Mouse (Mus musculus): ENCODE measurements at regions not wholly inside any gene's neighbourhood (a gene's known extent, or its start where the extent isn't known, plus 50 kb on each side); places are given as distances from the start of the nearest gene placed in this dataset.

GRCm38 (mm10) chr17:45819143-45819542 lies 85.5 kb upstream of the 1600014C23Rik start:
- peaks cover 66% of the 10 kb centered on the region for H3K4me1 ChIP-seq (replicated peaks; ENCODE audit: low read depth, low read length)
- no peak overlapping the region for H3K4me3 ChIP-seq (replicated peaks; ENCODE audit: low read length)
- H3K9me3 ChIP-seq (ENCODE audit: low read length): 0 out of 2 replicates have a peak, but pooled peaks cover 2% of the 10 kb centered on the region
- TF ChIP-seq POU5F1 (IDR thresholded peaks at IDR 0.05; ENCODE audit: borderline replicate concordance, low read length) (no peak), CTCF (conservative IDR thresholded peaks at IDR 0.05; ENCODE audit: low read length) (no peak), NANOG (IDR thresholded peaks at IDR 0.05; ENCODE audit: borderline replicate concordance, low read length) (no peak)
- H3K27me3 ChIP-seq (ENCODE audit: insufficient read depth, low read length): peaks cover 18% of the 10 kb centered on the region
- H3K36me3 ChIP-seq (ENCODE audit: insufficient read depth, low read length): no peaks in the 10 kb centered on the region

- H3K36me3 ChIP-seq (ENCODE audit: insufficient read depth, low read length): no peaks in the 10 kb centered on the region
- peaks cover 51% of the 10 kb centered on the region for H3K4me1 ChIP-seq (replicated peaks; ENCODE audit: low read depth, low read length)
- H3K27me3 ChIP-seq (ENCODE audit: insufficient read depth, low read length): peaks cover 21% of the 10 kb centered on the region
- TF ChIP-seq POU5F1 (IDR thresholded peaks at IDR 0.05; ENCODE audit: borderline replicate concordance, low read length): no peak
- no peak for TF ChIP-seq NANOG (IDR thresholded peaks at IDR 0.05; ENCODE audit: borderline replicate concordance, low read length)
- TF ChIP-seq CTCF (conservative IDR thresholded peaks at IDR 0.05; ENCODE audit: low read length): no peak
- no peak overlapping the region for H3K4me3 ChIP-seq (replicated peaks; ENCODE audit: low read length)
- H3K9me3 ChIP-seq (ENCODE audit: low read length): 0 out of 2 replicates have a peak, but pooled peaks cover 2% of the 10 kb centered on the region
Measured at GRCm38 (mm10) chr17:45816566-45816965, 82.9 kb upstream of the 1600014C23Rik start.

GRCm38 (mm10) chr17:45815833-45816232 lies 82.2 kb upstream of the 1600014C23Rik start:
- TF ChIP-seq POU5F1 (IDR thresholded peaks at IDR 0.05; ENCODE audit: borderline replicate concordance, low read length): no peak
- TF ChIP-seq CTCF (conservative IDR thresholded peaks at IDR 0.05; ENCODE audit: low read length): no peak
- TF ChIP-seq NANOG (IDR thresholded peaks at IDR 0.05; ENCODE audit: borderline replicate concordance, low read length): no peak
- Histone ChIP-seq H3K4me1 (replicated peaks; ENCODE audit: low read depth, low read length) (peaks cover 57% of the 10 kb centered on the region), H3K36me3 (ENCODE audit: insufficient read depth, low read length) (no peaks in the 10 kb centered on the region), H3K27me3 (ENCODE audit: insufficient read depth, low read length) (peaks cover 21% of the 10 kb centered on the region), H3K4me3 (replicated peaks; ENCODE audit: low read length) (no peak overlapping the region), H3K9me3 (ENCODE audit: low read length) (no peaks in the 10 kb centered on the region)

DNA sequence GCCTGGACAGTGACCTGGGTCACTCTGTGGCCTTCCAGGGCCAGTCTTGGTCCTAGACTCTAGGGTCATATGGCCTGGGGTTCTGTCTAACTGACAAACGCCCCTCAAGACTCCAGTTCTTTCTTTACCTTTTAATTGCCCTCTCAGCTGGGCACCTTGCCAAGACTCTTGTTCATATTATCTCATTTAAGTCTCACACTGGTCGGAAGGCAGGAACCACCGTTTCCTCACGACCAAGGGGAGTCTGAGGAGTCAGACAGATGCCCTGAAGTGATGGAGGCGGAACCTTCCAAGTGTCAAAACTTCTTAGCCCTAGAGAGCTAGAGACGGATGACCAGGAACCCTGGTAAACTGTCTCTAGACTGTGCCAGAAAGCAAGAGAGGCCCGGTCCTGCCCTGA lies 81.7 kb upstream of the 1600014C23Rik start:
- Histone ChIP-seq H3K9me3 (ENCODE audit: low read length) (no peaks in the 10 kb centered on the region), H3K4me3 (replicated peaks; ENCODE audit: low read length) (no peak overlapping the region), H3K4me1 (replicated peaks; ENCODE audit: low read depth, low read length) (peaks cover 60% of the 10 kb centered on the region), H3K27me3 (ENCODE audit: insufficient read depth, low read length) (peaks cover 21% of the 10 kb centered on the region), H3K36me3 (ENCODE audit: insufficient read depth, low read length) (no peaks in the 10 kb centered on the region)
- TF ChIP-seq CTCF (conservative IDR thresholded peaks at IDR 0.05; ENCODE audit: low read length) (no peak), POU5F1 (IDR thresholded peaks at IDR 0.05; ENCODE audit: borderline replicate concordance, low read length) (no peak), NANOG (IDR thresholded peaks at IDR 0.05; ENCODE audit: borderline replicate concordance, low read length) (no peak)

DNA sequence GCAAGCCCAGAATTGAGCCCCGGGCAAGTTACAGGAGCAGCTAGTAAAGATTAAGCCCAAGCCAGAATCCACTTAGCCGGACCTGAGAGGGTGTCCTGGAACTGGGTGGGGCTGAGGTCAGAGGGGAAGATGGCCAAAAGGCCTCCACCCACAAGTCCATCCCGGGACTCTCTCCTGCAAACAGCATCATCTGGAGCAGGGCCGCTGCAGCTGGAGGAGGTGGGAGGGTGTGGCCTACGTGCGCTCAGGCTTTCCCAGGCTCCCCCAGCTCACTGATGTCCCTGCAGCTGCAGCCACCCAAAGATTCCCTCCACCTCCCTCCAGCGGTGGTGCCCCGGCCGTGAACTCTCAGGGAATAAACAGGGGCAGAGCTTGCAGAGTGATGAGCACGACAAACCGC lies 80.9 kb upstream of the 1600014C23Rik start:
- H3K36me3 ChIP-seq (ENCODE audit: insufficient read depth, low read length): no peaks in the 10 kb centered on the region
- H3K4me3 ChIP-seq (replicated peaks; ENCODE audit: low read length): no peak overlapping the region
- TF ChIP-seq CTCF (conservative IDR thresholded peaks at IDR 0.05; ENCODE audit: low read length) (no peak), NANOG (IDR thresholded peaks at IDR 0.05; ENCODE audit: borderline replicate concordance, low read length) (no peak), POU5F1 (IDR thresholded peaks at IDR 0.05; ENCODE audit: borderline replicate concordance, low read length) (no peak)
- peaks cover 21% of the 10 kb centered on the region for H3K27me3 ChIP-seq (ENCODE audit: insufficient read depth, low read length)
- peaks cover 61% of the 10 kb centered on the region for H3K4me1 ChIP-seq (replicated peaks; ENCODE audit: low read depth, low read length)
- no peaks in the 10 kb centered on the region for H3K9me3 ChIP-seq (ENCODE audit: low read length)

DNA sequence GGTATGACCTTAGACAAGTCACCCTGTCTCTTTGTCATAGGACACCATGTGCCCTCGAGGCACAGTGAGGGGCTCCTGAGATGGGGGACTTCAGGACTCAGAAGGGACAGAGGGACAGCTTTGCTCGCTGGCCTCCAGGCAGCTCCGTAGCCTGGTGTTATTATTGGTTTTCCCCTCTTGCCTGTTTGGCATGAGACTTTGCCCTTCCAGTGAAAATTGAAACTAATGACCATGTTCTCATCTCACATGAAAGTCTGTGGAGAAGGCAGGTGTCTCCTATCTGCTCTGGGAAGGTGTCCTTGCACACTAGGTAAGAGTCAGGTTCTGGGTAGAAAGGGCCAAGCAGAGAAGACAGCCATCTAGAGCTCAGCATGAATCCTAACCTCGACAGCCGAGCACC lies 80.3 kb upstream of the 1600014C23Rik start:
- Histone ChIP-seq H3K4me3 (replicated peaks; ENCODE audit: low read length) (no peak overlapping the region), H3K4me1 (replicated peaks; ENCODE audit: low read depth, low read length) (peaks cover 57% of the 10 kb centered on the region), H3K27me3 (ENCODE audit: insufficient read depth, low read length) (peaks cover 21% of the 10 kb centered on the region), H3K9me3 (ENCODE audit: low read length) (no peaks in the 10 kb centered on the region), H3K36me3 (ENCODE audit: insufficient read depth, low read length) (no peaks in the 10 kb centered on the region)
- no peak for TF ChIP-seq CTCF (conservative IDR thresholded peaks at IDR 0.05; ENCODE audit: low read length)
- TF ChIP-seq NANOG (IDR thresholded peaks at IDR 0.05; ENCODE audit: borderline replicate concordance, low read length): no peak
- TF ChIP-seq POU5F1 (IDR thresholded peaks at IDR 0.05; ENCODE audit: borderline replicate concordance, low read length): no peak

DNA sequence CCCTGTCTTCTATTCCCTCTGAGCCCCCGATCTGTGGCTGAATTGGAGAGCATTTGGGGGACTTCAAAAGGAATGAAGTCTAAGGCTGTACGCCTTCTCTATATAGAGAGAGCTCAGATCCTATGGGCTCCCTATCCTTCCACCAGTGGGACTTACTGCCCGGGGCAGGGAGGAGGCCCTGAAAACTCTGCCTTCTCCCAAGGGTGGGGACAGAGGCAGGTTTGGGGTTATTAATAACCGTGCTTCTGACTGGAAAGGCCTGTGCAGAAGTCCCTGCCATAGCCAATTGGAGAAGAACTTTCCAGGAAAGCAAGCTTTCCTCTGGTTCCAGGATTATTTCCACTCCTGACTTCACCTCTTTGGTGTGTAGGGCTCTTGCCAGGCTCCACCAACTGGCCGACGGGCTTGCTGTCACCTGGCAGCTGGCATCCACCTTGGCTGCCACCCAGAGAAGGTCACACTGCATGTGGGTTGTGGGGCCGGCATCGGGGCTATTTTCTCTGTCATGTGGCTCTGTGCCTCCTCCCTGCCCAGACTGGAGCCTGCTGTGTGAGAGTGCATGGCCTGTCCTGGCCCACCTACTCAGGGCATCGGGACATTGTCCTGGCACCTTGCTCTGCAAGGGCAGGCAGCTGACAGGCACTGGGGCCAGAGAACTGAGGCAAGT lies 78.8 kb upstream of the 1600014C23Rik start:
- H3K4me3 ChIP-seq (replicated peaks; ENCODE audit: low read length): no peak overlapping the region
- peaks cover 18% of the 10 kb centered on the region for H3K27me3 ChIP-seq (ENCODE audit: insufficient read depth, low read length)
- peaks cover 63% of the 10 kb centered on the region for H3K4me1 ChIP-seq (replicated peaks; ENCODE audit: low read depth, low read length)
- TF ChIP-seq CTCF (conservative IDR thresholded peaks at IDR 0.05; ENCODE audit: low read length) (no peak), NANOG (IDR thresholded peaks at IDR 0.05; ENCODE audit: borderline replicate concordance, low read length) (no peak), POU5F1 (IDR thresholded peaks at IDR 0.05; ENCODE audit: borderline replicate concordance, low read length) (no peak)
- no peaks in the 10 kb centered on the region for H3K9me3 ChIP-seq (ENCODE audit: low read length)
- no peaks in the 10 kb centered on the region for H3K36me3 ChIP-seq (ENCODE audit: insufficient read depth, low read length)

DNA sequence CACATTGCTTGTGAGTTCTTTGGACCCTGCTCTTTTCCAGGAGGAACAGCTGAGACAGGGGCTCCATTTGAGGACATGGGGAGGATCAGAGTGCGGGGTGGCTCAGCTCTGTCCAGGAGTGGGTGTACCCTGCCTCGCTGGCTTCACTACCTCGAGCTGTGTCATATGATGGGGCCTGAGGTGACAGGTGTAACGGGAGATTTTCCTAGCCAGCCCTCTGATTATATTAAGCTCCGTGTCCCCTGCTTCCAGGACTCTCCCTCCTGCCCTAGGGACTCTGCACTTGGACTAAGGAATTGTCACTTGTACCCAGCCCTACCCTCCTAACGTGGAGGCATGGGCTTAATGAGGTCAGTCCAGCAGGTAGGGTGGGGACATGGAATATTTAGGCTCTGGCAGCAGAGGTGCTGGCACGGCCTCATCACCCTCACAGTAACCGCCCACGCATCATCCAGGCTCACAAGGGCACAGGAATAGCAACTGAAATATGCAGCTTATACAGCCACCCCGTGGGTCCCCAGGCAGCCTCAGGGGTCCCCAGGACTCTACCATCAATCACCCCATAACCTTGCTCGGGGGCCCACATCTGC lies 78.1 kb upstream of the 1600014C23Rik start:
- Histone ChIP-seq H3K4me1 (replicated peaks; ENCODE audit: low read depth, low read length) (peaks cover 68% of the 10 kb centered on the region), H3K4me3 (replicated peaks; ENCODE audit: low read length) (no peak overlapping the region), H3K9me3 (ENCODE audit: low read length) (no peaks in the 10 kb centered on the region), H3K27me3 (ENCODE audit: insufficient read depth, low read length) (peaks cover 22% of the 10 kb centered on the region), H3K36me3 (ENCODE audit: insufficient read depth, low read length) (no peaks in the 10 kb centered on the region)
- TF ChIP-seq NANOG (IDR thresholded peaks at IDR 0.05; ENCODE audit: borderline replicate concordance, low read length) (no peak), POU5F1 (IDR thresholded peaks at IDR 0.05; ENCODE audit: borderline replicate concordance, low read length) (no peak), CTCF (conservative IDR thresholded peaks at IDR 0.05; ENCODE audit: low read length) (no peak)
